Mouse (Mus musculus) liver, adult (tissue): ENCODE results near the gene Ear10.
"Not testable (repeated sequence)": the region's sequence is repeated elsewhere in the genome, so short reads cannot be mapped to it uniquely, and the experiment has no call there.

ENCODE experiments used
- GATA4 ChIP-seq: IDR thresholded peaks from 2 replicates; pipeline ENCODE4 v1.6.1; 2014; ENCODE audit warnings: mild to moderate bottlenecking, low read length; ENCODE audit not compliant: insufficient replicate concordance

Ear10 gene

GRCm38 (mm10) chr14:43923459-43923858 is at the start of gene Ear10:
TSS of gene Ear10 (minus strand) at chr14:43923559.
- not testable (repeated sequence) for TF ChIP-seq GATA4

- TF ChIP-seq GATA4, result not testable (repeated sequence)
Measured at GRCm38 (mm10) chr14:43956769-43957168, 33.4 kb upstream of the Ear10 start, which contains the start of gene Ang5. TSS of gene Ang5 (plus strand) at chr14:43957069.

- TF ChIP-seq GATA4, result not testable (repeated sequence)
Measured at GRCm38 (mm10) chr14:43924688-43925403, 1.5 kb upstream of the Ear10 start, which contains the start of gene Gm8113. TSS of gene Gm8113 (plus strand) at chr14:43925390.

- TF ChIP-seq GATA4, result not testable (repeated sequence)
Measured at GRCm38 (mm10) chr14:43875417-43875816, 47.9 kb downstream of the Ear10 start, which contains the start of gene Ear1. TSS of gene Ear1 (minus strand) at chr14:43875517.
